Mouse (Mus musculus) heart, postnatal 36 days (tissue): ENCODE measurements at regions not wholly inside any gene's neighbourhood (a gene's known extent, or its start where the extent isn't known, plus 50 kb on each side); places are given as distances from the start of the nearest gene placed in this dataset.

Experiments
- DNase-seq, 2 experiments: peaks; one replicate each; pipeline ENCODE4 v3.0.0; 2021 to 2022
- intact Hi-C: fragments of 180-260 bp; cut with DNase I; formaldehyde crosslinking; loops from one replicate; pipeline ENCODE4 v1.15.1; 2025

GRCm38 (mm10) chr19:32881443-32881842 lies 124.1 kb downstream of the Pten start:
- intact Hi-C loops = loop anchor here (5.0 kb wide), 1 partner anchor 124 kb away; the partner anchor contains the start of gene Pten

GRCm38 (mm10) chr19:32884279-32884678 lies 127.0 kb downstream of the Pten start:
- intact Hi-C loops = loop anchor here (5.0 kb wide), 1 partner anchor 127 kb away; the partner anchor contains the start of gene Pten

More at GRCm38 (mm10) chr19:32881443-32881842, 124.1 kb downstream of the Pten start:
- DNase-seq = no peak

GRCm38 (mm10) chr19:32885481-32886131 lies 128.3 kb downstream of the Pten start:
- intact Hi-C loops = no loop called here
- DNase-seq = no peak

More at GRCm38 (mm10) chr19:32884279-32884678, 127.0 kb downstream of the Pten start:
- no peak for DNase-seq

GRCm38 (mm10) chr19:32887190-32887589 lies 129.9 kb downstream of the Pten start:
- no peak for DNase-seq
- intact Hi-C loops = no loop called here

GRCm38 (mm10) chr19:32888616-32889305 lies 131.5 kb downstream of the Pten start:
- no peak for DNase-seq
- intact Hi-C loops = no loop called here

- DNase-seq = no peak
- intact Hi-C loops = no loop called here
Measured at GRCm38 (mm10) chr19:32890801-32891200, 133.5 kb downstream of the Pten start.

GRCm38 (mm10) chr19:32892469-32892868 lies 135.2 kb downstream of the Pten start:
- intact Hi-C loops = no loop called here
- DNase-seq = no peak

- peak; percentile 55 to 57 for DNase-seq
- intact Hi-C loops = loop anchor here (2.0 kb wide), 1 partner anchor 145 kb away; no protein-coding TSS in a partner anchor
Measured at GRCm38 (mm10) chr19:32903454-32904108, 146.3 kb downstream of the Pten start.

GRCm38 (mm10) chr19:32904517-32904916 lies 147.2 kb downstream of the Pten start:
- no peak for DNase-seq
- intact Hi-C loops = loop anchor here (2.0 kb wide), 1 partner anchor 146 kb away; no protein-coding TSS in a partner anchor

GRCm38 (mm10) chr19:32905901-32906431 lies 148.7 kb downstream of the Pten start:
- peak in 1 of 2 experiments; percentile 11 for DNase-seq
- intact Hi-C loops = loop anchor here (2.0 to 5.0 kb wide), 2 partner anchors 46 to 147 kb away; no protein-coding TSS in a partner anchor

- DNase-seq = peak in 1 of 2 experiments; percentile 19
- intact Hi-C loops = loop anchor here (5.0 kb wide), 1 partner anchor 45 kb away; no protein-coding TSS in a partner anchor
Measured at GRCm38 (mm10) chr19:32906820-32907219, 149.5 kb downstream of the Pten start.

GRCm38 (mm10) chr19:32910050-32910462 lies 152.8 kb downstream of the Pten start:
- no peak for DNase-seq
- intact Hi-C loops = no loop called here

- intact Hi-C loops = no loop called here
- no peak for DNase-seq
Measured at GRCm38 (mm10) chr19:32912323-32912722, 155.0 kb downstream of the Pten start.

GRCm38 (mm10) chr19:32916507-32917280 lies 159.4 kb downstream of the Pten start:
- intact Hi-C loops = no loop called here
- DNase-seq = no peak

- DNase-seq = no peak
- intact Hi-C loops = no loop called here
Measured at GRCm38 (mm10) chr19:32921021-32921420, 163.7 kb downstream of the Pten start.

GRCm38 (mm10) chr19:32923911-32924310 lies 166.6 kb downstream of the Pten start:
- no peak for DNase-seq
- intact Hi-C loops = no loop called here

- intact Hi-C loops = no loop called here
- DNase-seq = no peak
Measured at GRCm38 (mm10) chr19:32925628-32926505, 168.6 kb downstream of the Pten start.

GRCm38 (mm10) chr19:32926571-32926970 lies 169.3 kb downstream of the Pten start:
- DNase-seq = no peak
- intact Hi-C loops = no loop called here

GRCm38 (mm10) chr19:32933676-32934075 lies 176.4 kb downstream of the Pten start:
- intact Hi-C loops = no loop called here
- no peak for DNase-seq
